Mouse (Mus musculus): ENCODE results near the gene Nckap5.

DNA sequence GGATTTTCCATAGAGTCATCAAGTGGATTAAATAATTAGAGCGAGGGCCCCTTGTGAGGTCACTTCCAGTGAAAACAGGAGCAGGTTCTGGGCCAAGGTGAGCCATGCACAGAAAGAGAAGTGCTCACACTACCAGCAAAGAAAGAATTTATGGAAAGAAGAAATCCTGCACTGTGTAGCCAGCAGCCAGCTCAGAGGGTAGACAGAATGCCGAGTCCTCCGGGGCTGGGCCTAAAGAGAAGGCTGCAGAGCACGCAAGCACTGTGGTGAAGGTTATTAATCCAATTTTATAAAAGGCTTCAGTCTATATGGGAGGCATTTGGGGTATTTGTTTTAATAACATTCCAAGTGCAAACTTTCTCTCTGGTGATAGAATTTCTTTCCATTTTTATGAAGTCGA lies 37.3 kb upstream of the Nckap5 start:
- TF ChIP-seq EP300 (IDR thresholded peaks at IDR 0.05; ENCODE audit: low read depth in 1 of 2, low read length in 2 of 2) (no peak), SMC3 (IDR thresholded peaks at IDR 0.05; ENCODE audit: low read depth, low read length) (no peak), CTCF (IDR thresholded peaks at IDR 0.05 in 2 of 3, conservative IDR thresholded peaks at IDR 0.05 in 1 of 3; ENCODE audit: control insufficient read depth in 1 of 3, insufficient read depth in 1 of 3, low read depth in 2 of 3, low read length in 3 of 3, poor library complexity in 1 of 3, severe bottlenecking in 1 of 3) (no peak), ZNF384 (IDR thresholded peaks at IDR 0.05; ENCODE audit: low read depth, low read length) (no peak), CHD2 (IDR thresholded peaks at IDR 0.05; ENCODE audit: low read length) (no peak), GATA1 (IDR thresholded peaks at IDR 0.05; ENCODE audit: low read depth, low read length) (no peak), E2F4 (IDR thresholded peaks at IDR 0.05; ENCODE audit: borderline replicate concordance, low read depth, low read length) (no peak)

All from MEL (cell line).